Mouse (Mus musculus): ENCODE measurements around the gene Mfsd8. TPM values are rescaled to one million over a fixed set of nuclear protein-coding genes. Genes with fewer than 3 reads are reported as not detected.

The Mfsd8 gene
- total and polyA plus RNA-seq, 3 experiments = 3.8 to 7.7 (median 6.0) TPM

DNA sequence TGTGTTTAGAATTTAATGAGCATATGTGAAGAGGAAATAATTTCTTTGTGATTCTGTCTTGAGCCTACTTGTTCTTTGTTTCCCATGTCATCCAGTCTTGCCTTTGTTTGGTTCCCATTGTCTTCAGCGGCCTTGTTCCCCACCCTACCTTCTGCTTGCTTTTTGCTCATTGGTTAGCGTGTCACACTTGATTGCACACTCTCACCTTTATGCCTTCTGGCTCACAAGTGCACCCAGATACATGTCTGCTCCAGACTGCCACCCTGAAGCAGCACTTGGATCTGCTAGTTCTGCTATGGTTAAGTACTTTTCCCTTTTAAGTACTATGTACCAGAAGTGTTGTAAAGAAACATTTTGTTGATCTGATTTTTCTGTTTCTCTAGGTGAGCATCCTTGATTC, 36.8 kb downstream of the Mfsd8 start:
- TF ChIP-seq KAT2A (IDR thresholded peaks at IDR 0.05; ENCODE audit: insufficient replicate concordance, low read length) = no peak
- TF ChIP-seq JUND (conservative IDR thresholded peaks at IDR 0.05; ENCODE audit: low read depth, low read length) = no peak
- TF ChIP-seq CHD2 (IDR thresholded peaks at IDR 0.05; ENCODE audit: low read length) = no peak
- TF ChIP-seq MAX (IDR thresholded peaks at IDR 0.05; ENCODE audit: low read length) = no peak
- TF ChIP-seq POLR2AphosphoS2 (IDR thresholded peaks at IDR 0.05; ENCODE audit: low read depth, low read length) = no peak
- TF ChIP-seq TBP (conservative IDR thresholded peaks at IDR 0.05; ENCODE audit: low read depth, low read length) = no peak
- TF ChIP-seq USF1 (IDR thresholded peaks at IDR 0.05; ENCODE audit: low read depth, low read length) = no peak
- TF ChIP-seq MEF2A (IDR thresholded peaks at IDR 0.05; ENCODE audit: borderline replicate concordance, low read depth, low read length) = no peak
- no peak for TF ChIP-seq CTCF (conservative IDR thresholded peaks at IDR 0.05 in 1 of 2, IDR thresholded peaks at IDR 0.05 in 1 of 2; ENCODE audit: low read depth in 2 of 2, low read length in 2 of 2)
- no peak for TF ChIP-seq JUN (IDR thresholded peaks at IDR 0.05; ENCODE audit: insufficient read depth, low read depth, low read length)
- no peak for TF ChIP-seq RAD21 (IDR thresholded peaks at IDR 0.05; ENCODE audit: low read depth, low read length)
- no peak for TF ChIP-seq ZKSCAN1 (IDR thresholded peaks at IDR 0.05; ENCODE audit: borderline replicate concordance, low read depth, low read length)
- no peak overlapping the region for H3K4me2 ChIP-seq (ENCODE audit: insufficient read depth, low read depth, poor library complexity, severe bottlenecking)
- no peak for DNase-seq (ENCODE audit: extremely low read depth)
- in situ Hi-C loops (cut with MboI; ENCODE audit: low pct_ligation_motif_present, low pct_unique_long_range_greater_than_20kb, low sequenced_read_pairs) (no loop called here), dilution Hi-C loops (cut with MboI; ENCODE audit: extremely low pct_ligation_motif_present, extremely low pct_unique_long_range_greater_than_20kb, low sequenced_read_pairs) (no loop called here)
- H3K9me3 ChIP-seq (replicated peaks; ENCODE audit: low read length) = no peaks in the 10 kb centered on the region
- H3K79me2 ChIP-seq (replicated peaks; ENCODE audit: control insufficient read depth, extremely low read depth, insufficient read depth, poor library complexity, severe bottlenecking) = peaks cover 18% of the 10 kb centered on the region
- H3K36me3 ChIP-seq (replicated peaks in 1 of 2; ENCODE audit: control insufficient read depth in 1 of 2, insufficient read depth in 1 of 2, low read length in 1 of 2) = peaks cover 49 to 76% of the 10 kb centered on the region in 2 experiments
- no peak overlapping the region for H3K27ac ChIP-seq (ENCODE audit: insufficient read depth, low read depth)
- no peak overlapping the region for H3K4me3 ChIP-seq (replicated peaks in 1 of 3; ENCODE audit: low read depth in 2 of 3, low read length in 2 of 3, poor library complexity in 1 of 3)
- H3K27me3 ChIP-seq (replicated peaks) = no peaks in the 10 kb centered on the region
- H3K4me1 ChIP-seq (ENCODE audit: control insufficient read depth in 1 of 2, insufficient read depth in 2 of 2) = peaks cover 2 to 25% of the 10 kb centered on the region in 2 experiments; a peak in 2 of 4 replicates
- no peak overlapping the region for H3K9ac ChIP-seq (ENCODE audit: insufficient read depth, low read depth)

DNA sequence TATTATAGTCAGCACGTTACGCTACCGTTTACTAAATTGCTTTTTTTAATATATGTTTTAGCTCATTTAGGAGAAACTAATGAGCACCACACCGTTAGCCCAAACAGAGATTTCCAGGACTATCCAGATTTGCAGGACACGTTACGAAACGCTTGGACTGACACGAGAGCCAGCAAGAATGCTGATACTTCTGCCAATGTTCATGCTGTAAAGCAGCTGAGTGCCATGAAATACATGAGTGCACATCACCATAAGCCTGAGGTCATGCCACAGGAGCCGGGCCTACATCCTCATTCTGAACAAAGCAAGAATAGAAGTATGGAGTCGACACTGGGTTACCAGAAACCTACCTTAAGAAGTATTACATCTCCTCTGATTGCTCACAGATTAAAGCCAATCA, 38.0 kb downstream of the Mfsd8 start:
- H3K4me3 ChIP-seq (replicated peaks in 1 of 3; ENCODE audit: low read depth in 2 of 3, low read length in 2 of 3, poor library complexity in 1 of 3) = no peak overlapping the region
- H3K4me1 ChIP-seq (ENCODE audit: control insufficient read depth in 1 of 2, insufficient read depth in 2 of 2) = peaks cover 2 to 25% of the 10 kb centered on the region in 2 experiments; a peak in 2 of 4 replicates
- H3K9me3 ChIP-seq (replicated peaks; ENCODE audit: low read length) = no peaks in the 10 kb centered on the region
- in situ Hi-C loops (cut with MboI; ENCODE audit: low pct_ligation_motif_present, low pct_unique_long_range_greater_than_20kb, low sequenced_read_pairs) (no loop called here), dilution Hi-C loops (cut with MboI; ENCODE audit: extremely low pct_ligation_motif_present, extremely low pct_unique_long_range_greater_than_20kb, low sequenced_read_pairs) (no loop called here)
- TF ChIP-seq USF1 (IDR thresholded peaks at IDR 0.05; ENCODE audit: low read depth, low read length) = no peak
- TF ChIP-seq IRF4 (IDR thresholded peaks at IDR 0.05; ENCODE audit: low read depth, low read length) = no peak
- no peak for TF ChIP-seq PAX5 (IDR thresholded peaks at IDR 0.05; ENCODE audit: low read length)
- TF ChIP-seq JUND (conservative IDR thresholded peaks at IDR 0.05; ENCODE audit: low read depth, low read length) = no peak
- TF ChIP-seq GABPA (IDR thresholded peaks at IDR 0.05; ENCODE audit: insufficient replicate concordance, low read depth, low read length) = no peak
- TF ChIP-seq HCFC1 (IDR thresholded peaks at IDR 0.05; ENCODE audit: low read depth, low read length) = no peak
- TF ChIP-seq ZNF384 (IDR thresholded peaks at IDR 0.05; ENCODE audit: low read depth, low read length) = no peak
- no peak for TF ChIP-seq SIN3A (IDR thresholded peaks at IDR 0.05; ENCODE audit: low read length)
- no peak for TF ChIP-seq SMC3 (IDR thresholded peaks at IDR 0.05; ENCODE audit: low read depth, low read length)
- TF ChIP-seq MYC (IDR thresholded peaks at IDR 0.05; ENCODE audit: low read depth, low read length) = no peak
- no peak for TF ChIP-seq TBP (conservative IDR thresholded peaks at IDR 0.05; ENCODE audit: low read depth, low read length)
- no peak for TF ChIP-seq NELFE (IDR thresholded peaks at IDR 0.05; ENCODE audit: low read depth, low read length)
- no peak for TF ChIP-seq ELF1 (IDR thresholded peaks at IDR 0.05; ENCODE audit: low read depth, low read length)
- no peak for TF ChIP-seq E2F4 (IDR thresholded peaks at IDR 0.05; ENCODE audit: insufficient replicate concordance, low read depth, low read length)
- no peak for TF ChIP-seq ZKSCAN1 (IDR thresholded peaks at IDR 0.05; ENCODE audit: borderline replicate concordance, low read depth, low read length)
- TF ChIP-seq CHD1 (IDR thresholded peaks at IDR 0.05; ENCODE audit: low read depth, low read length) = no peak
- TF ChIP-seq USF2 (conservative IDR thresholded peaks at IDR 0.05; ENCODE audit: low read depth, low read length) = no peak
- no peak for TF ChIP-seq RCOR1 (conservative IDR thresholded peaks at IDR 0.05; ENCODE audit: low read depth, low read length)
- TF ChIP-seq MXI1 (IDR thresholded peaks at IDR 0.05; ENCODE audit: low read depth, low read length) = no peak
- H3K36me3 ChIP-seq (replicated peaks in 1 of 2; ENCODE audit: control insufficient read depth in 1 of 2, insufficient read depth in 1 of 2, low read length in 1 of 2) = peaks cover 44 to 68% of the 10 kb centered on the region in 2 experiments
- DNase-seq (ENCODE audit: extremely low read depth) = no peak
- no peak overlapping the region for H3K9ac ChIP-seq (ENCODE audit: insufficient read depth, low read depth)
- peaks cover 18% of the 10 kb centered on the region for H3K79me2 ChIP-seq (replicated peaks; ENCODE audit: control insufficient read depth, extremely low read depth, insufficient read depth, poor library complexity, severe bottlenecking)
- H3K4me2 ChIP-seq (ENCODE audit: insufficient read depth, low read depth, poor library complexity, severe bottlenecking) = no peak overlapping the region
- H3K27ac ChIP-seq (ENCODE audit: insufficient read depth, low read depth) = no peak overlapping the region
- H3K27me3 ChIP-seq (replicated peaks) = no peaks in the 10 kb centered on the region
